7 mouse cellular contexts compared by ENCODE assay signal in genomic region chr2:172613891-172614391, GRCm38 (mm10).
DNase-seq lines count a peak whose midpoint lies in the region; ATAC-seq lines count a peak whose summit lies in the region.

No protein-coding gene starts in this region.

- no peaks in the 10 kb centered on the region for H3K9me3 ChIP-seq in forebrain, embryonic 12.5 days
- no peaks in the 10 kb centered on the region for H3K9me3 ChIP-seq in liver, embryonic 13.5 days (replicated peaks)

- peaks cover 28% of the 10 kb centered on the region for H3K27me3 ChIP-seq in forebrain, embryonic 12.5 days
- peaks cover 21% of the 10 kb centered on the region for H3K27me3 ChIP-seq in liver, embryonic 13.5 days

- ATAC-seq in forebrain, embryonic 12.5 days (ENCODE audit: low FRiP score) = no peak
- ATAC-seq in liver, embryonic 13.5 days (ENCODE audit: low read depth) = no peak

- H3K4me1 ChIP-seq in forebrain, embryonic 12.5 days = peaks cover 18% of the 10 kb centered on the region
- H3K4me1 ChIP-seq in liver, embryonic 13.5 days (replicated peaks) = no peaks in the 10 kb centered on the region

- no peaks in the 10 kb centered on the region for H3K36me3 ChIP-seq in forebrain, embryonic 12.5 days (replicated peaks)
- H3K36me3 ChIP-seq in liver, embryonic 13.5 days = no peaks in the 10 kb centered on the region

- H3K9ac ChIP-seq in forebrain, embryonic 12.5 days = peak overlapping the region; percentile 27; the same call in 1 of the 2 replicates
- no peak overlapping the region for H3K9ac ChIP-seq in liver, embryonic 13.5 days

- intact Hi-C loops in gastrocnemius, postnatal 36 days (cut with DNase I) = no loop called here

- WGBS in forebrain, embryonic 12.5 days = under 1% methylated on average over 18 of the region's 18 CpGs
- 1% methylated on average over 18 of the region's 18 CpGs for WGBS in liver, embryonic 13.5 days (ENCODE audit: insufficient replicate concordance)

- DNase-seq in thymus, postnatal 4 days = peak; percentile 25
- DNase-seq in thymus, postnatal 25 days = no peak
- no peak for DNase-seq in liver, embryonic 13.5 days
- DNase-seq in cerebellum, postnatal 25 days = no peak
- no peak for DNase-seq in ovary, postnatal 10 days (ENCODE audit: low spot score)
- DNase-seq in gastrocnemius, postnatal 36 days = no peak

- H3K4me2 ChIP-seq in forebrain, embryonic 12.5 days = peak overlapping the region; percentile 53
- H3K4me2 ChIP-seq in liver, embryonic 13.5 days = peak overlapping the region; percentile 43

- peak overlapping the region; percentile 30 for H3K4me3 ChIP-seq in forebrain, embryonic 12.5 days (replicated peaks)
- H3K4me3 ChIP-seq in liver, embryonic 13.5 days (replicated peaks) = peak overlapping the region; percentile 30; the same call in 1 of the 2 replicates

- H3K27ac ChIP-seq in forebrain, embryonic 12.5 days = no peak overlapping the region
- no peak overlapping the region for H3K27ac ChIP-seq in liver, embryonic 13.5 days
